20 mouse cellular contexts compared by ENCODE assay signal in the genomic region with DNA sequence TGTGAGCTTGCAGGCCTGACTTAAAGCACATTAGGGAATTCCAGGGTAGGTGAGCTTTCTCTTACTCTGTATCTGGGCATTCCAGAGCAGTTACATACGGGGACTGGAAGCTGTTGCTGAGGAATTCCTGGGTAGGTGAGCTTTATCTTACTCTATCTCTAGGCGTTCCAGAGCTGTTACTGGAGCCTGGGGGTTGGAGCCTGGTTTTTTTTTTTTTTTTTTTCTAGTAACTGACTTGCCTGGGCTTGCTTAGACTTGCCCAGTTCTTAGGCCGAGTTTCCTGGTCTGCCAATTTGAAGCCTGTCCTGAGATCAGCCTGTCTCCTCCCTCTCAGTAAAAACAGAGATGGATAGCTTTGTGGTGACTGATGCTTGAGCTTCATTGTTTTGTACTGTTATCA. TPM values are rescaled to one million over a fixed set of nuclear protein-coding genes. Genes with fewer than 3 reads are reported as not detected.
DNase-seq lines count a peak whose midpoint lies in the region; ATAC-seq and TF ChIP-seq lines count a peak whose summit lies in the region.
"Had no signal": no experiment of that assay in that cellular context is flagged by ENCODE, and none has a peak within 500 bp of the region (broad histone marks: within the 10 kb centered on the region; RNA-seq: fewer than 3 reads in every experiment).

No protein-coding gene starts in this region.

- H3K4me2 ChIP-seq in embryonic facial prominence, embryonic 11.5 days (ENCODE audit: low read depth, low read length), result no peak overlapping the region
- no peak overlapping the region for H3K4me2 ChIP-seq in intestine, embryonic 15.5 days (replicated peaks)
- H3K4me2 ChIP-seq: liver, embryonic 11.5 days had no signal

- no peak for TF ChIP-seq POLR2A in embryonic fibroblast, embryonic 13.5 days (IDR thresholded peaks at IDR 0.05; ENCODE audit: low read depth, low read length)

- WGBS in embryonic facial prominence, embryonic 11.5 days, result 49% methylated on average over 3 of the region's 3 CpGs
- 49% methylated on average over 3 of the region's 3 CpGs for WGBS in embryonic facial prominence, embryonic 10.5 days
- WGBS in intestine, embryonic 15.5 days, result 39% methylated on average over 3 of the region's 3 CpGs

- H3K27me3 ChIP-seq in embryonic facial prominence, embryonic 11.5 days (ENCODE audit: control insufficient read depth, insufficient read depth, low read length), result no peaks in the 10 kb centered on the region
- no peaks in the 10 kb centered on the region for H3K27me3 ChIP-seq in embryonic facial prominence, embryonic 10.5 days (replicated peaks; ENCODE audit: low read depth, poor library complexity, severe bottlenecking)
- no peaks in the 10 kb centered on the region for H3K27me3 ChIP-seq in G1E (ENCODE audit: insufficient read depth, low read length)
- no peaks in the 10 kb centered on the region for H3K27me3 ChIP-seq in intestine, embryonic 15.5 days (replicated peaks)

- no peaks in the 10 kb centered on the region for H3K4me1 ChIP-seq in embryonic facial prominence, embryonic 11.5 days (ENCODE audit: control insufficient read depth, insufficient read depth, low read length)
- H3K4me1 ChIP-seq in embryonic facial prominence, embryonic 10.5 days, result no peaks in the 10 kb centered on the region
- peaks cover 6% of the 10 kb centered on the region; the same call in 1 of the 2 replicates for H3K4me1 ChIP-seq in G1E (ENCODE audit: insufficient read depth, low read depth, low read length)
- H3K4me1 ChIP-seq in embryonic fibroblast, embryonic 13.5 days (ENCODE audit: control insufficient read depth, insufficient read depth, low read length), result peaks cover 7% of the 10 kb centered on the region; the same call in 1 of the 2 replicates
- no peaks in the 10 kb centered on the region for H3K4me1 ChIP-seq in intestine, embryonic 15.5 days (replicated peaks)

- no peak overlapping the region for H3K4me3 ChIP-seq in embryonic facial prominence, embryonic 11.5 days (ENCODE audit: low read depth, low read length)
- H3K4me3 ChIP-seq in embryonic facial prominence, embryonic 10.5 days, result no peak overlapping the region
- H3K4me3 ChIP-seq in G1E (ENCODE audit: low read depth, low read length), result no peak overlapping the region
- no peak overlapping the region for H3K4me3 ChIP-seq in embryonic fibroblast, embryonic 13.5 days (ENCODE audit: insufficient read depth, low read length)
- no peak overlapping the region for H3K4me3 ChIP-seq in intestine, embryonic 15.5 days (replicated peaks)
- H3K4me3 ChIP-seq: heart, embryonic 10.5 days had no signal

- no peaks in the 10 kb centered on the region; the same call in 1 of the 2 replicates for H3K36me3 ChIP-seq in embryonic facial prominence, embryonic 11.5 days (replicated peaks; ENCODE audit: control insufficient read depth, insufficient read depth, low read depth, low read length)
- peaks cover 33% of the 10 kb centered on the region for H3K36me3 ChIP-seq in embryonic facial prominence, embryonic 10.5 days (replicated peaks)
- peaks cover 21% of the 10 kb centered on the region for H3K36me3 ChIP-seq in G1E (replicated peaks)
- H3K36me3 ChIP-seq in intestine, embryonic 15.5 days, result peaks cover 8% of the 10 kb centered on the region; the same call in 1 of the 2 replicates

- peak; percentile 26 for DNase-seq in embryonic facial prominence, embryonic 11.5 days (ENCODE audit: low spot score)
- no peak for DNase-seq in embryonic facial prominence, embryonic 10.5 days (ENCODE audit: low spot score)
- DNase-seq in 3T3-L1 (ENCODE audit: low read depth, low spot score) (peak; percentile 74), G1E (ENCODE audit: low spot score) (no peak)
- no peak for DNase-seq in lung, postnatal 36 days
- DNase-seq: adrenal gland, adult 2 months; cerebellum, adult 9-11 months; embryo, embryonic 11 days; gastrocnemius, postnatal 10 days; kidney, adult 11 months; lung, adult 18-20 months; lung, postnatal 14 days; retina, postnatal 1 day; right cerebral cortex, postnatal 4 days had no signal

- no peak for ATAC-seq in embryonic facial prominence, embryonic 11.5 days (replicated peaks; ENCODE audit: insufficient number of reproducible peaks, low FRiP score, low TSS enrichment, low read depth)
- peak; percentile 40 for ATAC-seq in G1E (ENCODE audit: extremely low read depth, insufficient number of reproducible peaks, low FRiP score, poor library complexity, severe bottlenecking)
- ATAC-seq in granulocyte monocyte progenitor cell, adult 5-6 weeks (replicated peaks; ENCODE audit: poor library complexity, severe bottlenecking), result no peak
- ATAC-seq in intestine, embryonic 15.5 days, result no peak
- ATAC-seq: hindbrain, embryonic 16.5 days had no signal

- no peaks in the 10 kb centered on the region for H3K9me3 ChIP-seq in embryonic facial prominence, embryonic 11.5 days (replicated peaks; ENCODE audit: control insufficient read depth, low read length)
- H3K9me3 ChIP-seq in embryonic facial prominence, embryonic 10.5 days, result no peaks in the 10 kb centered on the region
- no peaks in the 10 kb centered on the region for H3K9me3 ChIP-seq in G1E (replicated peaks)
- no peaks in the 10 kb centered on the region for H3K9me3 ChIP-seq in intestine, embryonic 15.5 days
- H3K9me3 ChIP-seq: heart, embryonic 10.5 days had no signal

- H3K9ac ChIP-seq in embryonic facial prominence, embryonic 11.5 days (replicated peaks; ENCODE audit: low read length), result no peak overlapping the region
- no peak overlapping the region for H3K9ac ChIP-seq in intestine, embryonic 15.5 days

- TF ChIP-seq CTCF in G1E (IDR thresholded peaks at IDR 0.05; ENCODE audit: low read depth, low read length), result no peak
- TF ChIP-seq CTCF in embryonic fibroblast, embryonic 13.5 days (IDR thresholded peaks at IDR 0.05; ENCODE audit: borderline replicate concordance, insufficient read depth, low read length), result no peak

- no peak overlapping the region for H3K27ac ChIP-seq in embryonic facial prominence, embryonic 11.5 days (replicated peaks; ENCODE audit: low read depth, low read length)
- H3K27ac ChIP-seq in embryonic facial prominence, embryonic 10.5 days (replicated peaks), result no peak overlapping the region
- peak overlapping the region; percentile 99 for H3K27ac ChIP-seq in embryonic fibroblast, embryonic 13.5 days (ENCODE audit: insufficient read depth, low read length)
- H3K27ac ChIP-seq in intestine, embryonic 15.5 days, result no peak overlapping the region
- H3K27ac ChIP-seq: heart, embryonic 10.5 days had no signal

RNA-seq across cellular contexts. Expression of a gene that starts 21.8 kb away (rescaled TPM):
- 86.2 and 92.3 TPM in 2 replicates for polyA plus RNA-seq in embryonic facial prominence, embryonic 11.5 days (2014; fragmentation: Nextera tagmentation; extraction: Ambion mirVana)
- 132 and 140 TPM in 2 replicates for polyA plus RNA-seq in embryonic facial prominence, embryonic 10.5 days (2016; fragmentation: Nextera tagmentation; extraction: Ambion mirVana)
- total RNA-seq in G1E (2014; fragmentation: Nextera tagmentation) (57.5 and 61.2 TPM in 2 replicates), G1E (2017) (46.4 and 53.0 TPM in 2 replicates)
- polyA plus RNA-seq in G1E (2012), result 17.6 and 19.3 TPM in 2 replicates
- 164 and 243 TPM in 2 replicates for polyA plus RNA-seq in embryonic fibroblast, embryonic 13.5 days (2011; ENCODE audit: insufficient read length, low read depth, missing spikeins)
- 1.0 and 3.1 TPM in 2 replicates for total RNA-seq in granulocyte monocyte progenitor cell, adult 5-6 weeks (2014; fragmentation: Nextera tagmentation)
- total RNA-seq in granulocyte monocyte progenitor cell, adult 5-6 weeks (2017), result 9.5 and 9.8 TPM in 2 replicates
- 70.9 and 95.9 TPM in 2 replicates for polyA plus RNA-seq in intestine, embryonic 15.5 days (2015; fragmentation: Nextera tagmentation; extraction: Ambion mirVana)

RNA-seq across cellular contexts. Expression of a gene that starts 48.5 kb away (rescaled TPM):
- 170 and 180 TPM in 2 replicates for polyA plus RNA-seq in embryonic facial prominence, embryonic 11.5 days (2014; fragmentation: Nextera tagmentation; extraction: Ambion mirVana)
- 165 and 169 TPM in 2 replicates for polyA plus RNA-seq in embryonic facial prominence, embryonic 10.5 days (2016; fragmentation: Nextera tagmentation; extraction: Ambion mirVana)
- total RNA-seq in G1E (2014; fragmentation: Nextera tagmentation) (51.1 and 64.2 TPM in 2 replicates), G1E (2017) (106 and 119 TPM in 2 replicates)
- 3.2 and 3.5 TPM in 2 replicates for polyA plus RNA-seq in G1E (2012)
- 69.2 and 75.1 TPM in 2 replicates for polyA plus RNA-seq in embryonic fibroblast, embryonic 13.5 days (2011; ENCODE audit: insufficient read length, low read depth, missing spikeins)
- 63.8 and 77.1 TPM in 2 replicates for total RNA-seq in granulocyte monocyte progenitor cell, adult 5-6 weeks (2014; fragmentation: Nextera tagmentation)
- total RNA-seq in granulocyte monocyte progenitor cell, adult 5-6 weeks (2017), result 53.3 and 74.9 TPM in 2 replicates
- polyA plus RNA-seq in intestine, embryonic 15.5 days (2015; fragmentation: Nextera tagmentation; extraction: Ambion mirVana), result 155 and 165 TPM in 2 replicates

RNA-seq across cellular contexts. Expression of a gene that starts 48.5 kb away (rescaled TPM):
- 6.2 and 7.2 TPM in 2 replicates for polyA plus RNA-seq in embryonic facial prominence, embryonic 11.5 days (2014; fragmentation: Nextera tagmentation; extraction: Ambion mirVana)
- 7.3 and 8.1 TPM in 2 replicates for polyA plus RNA-seq in embryonic facial prominence, embryonic 10.5 days (2016; fragmentation: Nextera tagmentation; extraction: Ambion mirVana)
- total RNA-seq in G1E (2014; fragmentation: Nextera tagmentation) (9.6 and 16.6 TPM in 2 replicates), G1E (2017) (9.5 and 9.6 TPM in 2 replicates)
- polyA plus RNA-seq in G1E (2012), result 4.3 and 6.9 TPM in 2 replicates
- 4.5 and 4.7 TPM in 2 replicates for polyA plus RNA-seq in embryonic fibroblast, embryonic 13.5 days (2011; ENCODE audit: insufficient read length, low read depth, missing spikeins)
- 4.3 and 5.0 TPM in 2 replicates for total RNA-seq in granulocyte monocyte progenitor cell, adult 5-6 weeks (2014; fragmentation: Nextera tagmentation)
- total RNA-seq in granulocyte monocyte progenitor cell, adult 5-6 weeks (2017), result 1.9 and 5.5 TPM in 2 replicates
- polyA plus RNA-seq in intestine, embryonic 15.5 days (2015; fragmentation: Nextera tagmentation; extraction: Ambion mirVana), result 4.8 and 5.3 TPM in 2 replicates

Comparison
In these comparisons a context has a peak if more than half of its experiments do, and no peak if none do; other contexts are left out.
1. DNase-seq: peak in embryonic facial prominence, embryonic 11.5 days (single experiment) and 3T3-L1 (single experiment); none in embryonic facial prominence, embryonic 10.5 days (single experiment), G1E (single experiment) and lung, postnatal 36 days (single experiment).
2. RNA of a gene that starts 48.5 kb away (polyA plus RNA-seq): 170 to 180 TPM in embryonic facial prominence, embryonic 11.5 days, 165 to 169 TPM in embryonic facial prominence, embryonic 10.5 days, 155 to 165 TPM in intestine, embryonic 15.5 days and 69.2 to 75.1 TPM in embryonic fibroblast, embryonic 13.5 days; 3.2 to 3.5 TPM in G1E; every median in the first group is over 10 times any median in the second.